Mouse (Mus musculus): ENCODE data around the gene Prkag2. TPM values are rescaled to one million over a fixed set of nuclear protein-coding genes. Genes with fewer than 3 reads are reported as not detected.
"Not testable (repeated sequence)": the region's sequence is repeated elsewhere in the genome, so short reads cannot be mapped to it uniquely, and the experiment has no call there.

Gene Prkag2
- total RNA-seq, 2 experiments from 2014 or later: 12.3 to 20.6 TPM

GRCm38 (mm10) chr5:25087064-25087463, 13.4 kb downstream of the Prkag2 start:
- no peak for DNase-seq

DNA sequence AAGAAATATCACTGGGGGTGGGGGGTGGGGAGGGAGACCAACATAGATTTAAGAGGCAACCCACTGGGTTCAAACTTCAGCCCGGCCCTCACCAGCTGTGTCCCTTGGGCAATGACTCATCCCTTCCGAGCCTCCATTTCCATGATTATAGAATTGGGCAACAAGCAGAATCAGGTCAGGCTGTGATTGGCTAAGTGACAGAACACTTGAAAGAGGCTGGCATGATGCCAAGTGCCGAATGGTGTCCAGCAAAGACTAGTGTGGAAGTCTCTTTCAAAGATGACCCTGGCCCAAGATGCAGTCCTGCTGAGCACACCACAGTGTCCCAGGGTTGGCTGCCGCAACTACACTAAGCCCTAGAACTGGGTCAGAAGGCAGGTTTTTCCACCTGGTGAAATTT, 14.2 kb downstream of the Prkag2 start:
- peak; percentile 59 for DNase-seq

DNA sequence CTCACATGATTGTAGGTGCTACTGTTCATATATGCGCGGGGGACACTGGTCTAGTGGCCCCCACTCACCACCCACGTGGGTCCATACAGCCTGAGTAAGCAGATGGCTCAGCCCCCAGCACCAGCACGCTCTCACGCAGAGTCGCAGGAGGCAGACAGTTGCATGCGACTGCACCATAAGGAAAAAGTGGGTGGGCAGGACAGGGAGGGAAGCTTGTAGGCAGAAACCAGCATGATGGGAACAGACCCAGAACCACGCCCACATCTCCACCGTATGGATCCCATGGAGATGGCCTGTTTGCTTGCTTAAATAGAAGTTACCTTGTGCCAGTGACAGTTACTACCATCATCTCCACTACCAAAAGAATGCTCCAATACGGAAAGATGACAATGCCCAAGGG, 15.3 kb downstream of the Prkag2 start:
- no peak for DNase-seq

- DNase-seq: no peak
Measured at GRCm38 (mm10) chr5:25083816-25084215, 16.6 kb downstream of the Prkag2 start.

DNA sequence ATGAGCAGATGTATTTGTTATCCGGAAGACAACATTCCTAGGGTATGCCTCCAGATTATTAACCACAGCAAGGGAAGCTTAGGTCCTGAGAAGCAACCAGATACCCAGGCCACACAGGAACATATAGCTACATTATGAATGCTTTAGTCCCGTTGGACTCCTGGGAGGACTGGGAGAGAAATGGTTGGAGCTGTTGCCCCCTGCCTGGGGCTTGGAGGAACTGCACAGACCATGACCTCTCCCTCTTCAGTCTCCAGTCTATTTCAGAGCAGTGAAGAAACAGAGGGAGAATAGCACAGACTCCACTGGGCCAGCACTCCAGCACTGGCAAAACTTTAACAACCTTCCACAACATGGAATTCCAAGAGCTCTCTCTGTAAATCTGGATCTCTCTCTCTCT, 17.9 kb downstream of the Prkag2 start:
- DNase-seq: no peak

- DNase-seq: no peak
Measured at GRCm38 (mm10) chr5:25081545-25081944, 18.9 kb downstream of the Prkag2 start.

DNA sequence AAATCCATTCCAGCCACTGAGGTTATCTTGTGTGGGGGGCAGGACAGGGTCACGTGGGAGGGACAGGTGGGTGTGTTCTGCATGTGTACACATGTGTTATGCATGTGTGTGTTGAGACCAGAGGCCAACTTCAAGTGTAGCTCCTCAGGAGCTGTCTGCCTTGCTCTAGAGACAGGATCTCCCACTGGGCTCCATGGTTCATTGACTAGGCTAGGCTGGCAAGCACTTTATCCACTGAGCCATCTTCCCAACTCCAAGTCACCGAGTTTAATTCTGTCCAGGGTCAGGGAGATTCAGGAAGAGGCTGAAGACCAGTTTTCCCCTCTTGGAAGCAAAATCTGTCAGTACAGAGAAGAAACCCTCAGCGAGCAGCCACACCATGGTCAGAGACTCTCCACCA, 19.4 kb downstream of the Prkag2 start:
- no peak for DNase-seq

DNA sequence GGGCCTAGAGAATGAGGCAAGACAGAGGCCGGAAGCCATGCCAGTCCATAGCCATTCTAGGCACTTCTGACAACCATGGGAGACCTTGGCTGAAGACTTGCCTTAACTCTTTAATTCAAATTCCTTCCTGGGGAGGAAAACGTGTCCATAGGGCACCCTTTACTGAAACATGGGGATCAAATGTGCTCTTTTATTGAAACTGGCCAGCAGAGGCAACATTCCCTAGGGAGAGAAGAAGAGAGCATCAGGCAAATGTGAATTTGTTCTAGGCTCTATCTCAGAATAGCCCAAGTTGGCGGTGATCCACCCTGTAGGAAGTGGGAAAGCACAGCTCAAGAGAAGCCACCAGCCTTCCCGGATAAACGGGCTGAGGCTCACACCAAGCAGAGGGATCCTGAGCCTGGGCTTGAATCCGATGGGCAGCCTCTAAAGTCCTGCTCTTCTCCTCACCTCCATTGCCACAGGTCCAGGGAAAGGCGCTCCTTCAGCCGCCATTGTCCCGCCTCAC, 19.9 kb downstream of the Prkag2 start:
- no peak for DNase-seq

GRCm38 (mm10) chr5:25079766-25080265, 20.6 kb downstream of the Prkag2 start:
- no peak for DNase-seq

DNA sequence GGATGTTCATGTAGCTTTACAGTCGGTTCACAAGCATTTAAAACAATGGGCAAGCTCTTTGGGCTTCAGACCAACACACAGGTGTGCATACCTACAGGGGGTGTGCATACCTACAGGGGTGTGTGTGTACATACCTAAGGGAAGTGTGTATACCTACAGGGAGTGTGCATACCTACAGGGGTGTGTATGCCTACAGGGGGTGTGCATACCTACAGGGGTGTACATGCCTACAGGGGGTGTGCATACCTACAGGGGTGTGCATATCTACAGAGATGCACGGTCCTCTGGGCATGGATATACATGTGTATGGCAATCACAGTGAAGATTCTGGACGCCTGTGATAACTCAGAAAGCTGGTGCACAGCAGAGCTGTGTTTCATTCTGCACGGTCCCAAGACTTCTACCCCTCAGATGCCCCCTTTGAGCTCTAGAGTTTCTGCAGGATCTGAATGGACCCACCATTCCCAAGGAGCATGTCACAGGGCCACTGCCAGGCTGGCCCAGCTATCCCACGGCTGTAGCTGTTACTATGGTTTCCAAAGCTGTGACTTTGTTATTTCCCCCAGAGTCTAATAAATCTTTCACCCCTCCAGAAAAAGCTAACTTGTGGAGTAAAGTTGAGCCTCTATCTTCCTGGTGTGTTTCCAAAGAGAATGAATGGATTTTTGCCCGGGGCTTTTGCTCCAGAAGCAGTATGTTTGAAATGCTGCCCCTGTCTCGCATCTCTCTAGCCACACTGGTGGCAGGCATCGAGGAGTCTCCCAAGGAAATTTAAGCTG, 22.4 kb downstream of the Prkag2 start:
- DNase-seq: no peak

DNA sequence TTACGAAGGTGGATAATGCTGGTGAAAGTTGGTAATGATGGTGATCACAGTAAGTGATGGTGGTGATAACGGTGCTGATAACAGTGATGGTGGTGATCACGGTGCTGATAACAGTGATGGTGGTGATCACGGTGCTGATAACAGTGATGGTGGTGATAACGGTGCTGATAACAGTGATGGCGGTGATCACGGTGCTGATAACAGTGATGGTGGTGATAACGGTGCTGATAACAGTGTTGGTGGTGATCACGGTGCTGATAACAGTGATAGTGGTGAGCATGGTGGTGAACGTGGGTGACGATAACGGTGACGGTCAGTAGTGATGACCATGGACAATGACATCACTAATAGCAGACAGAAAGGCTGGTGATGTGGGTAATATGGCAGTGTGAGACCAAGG, 23.2 kb downstream of the Prkag2 start:
- DNase-seq: not testable (repeated sequence)

DNA sequence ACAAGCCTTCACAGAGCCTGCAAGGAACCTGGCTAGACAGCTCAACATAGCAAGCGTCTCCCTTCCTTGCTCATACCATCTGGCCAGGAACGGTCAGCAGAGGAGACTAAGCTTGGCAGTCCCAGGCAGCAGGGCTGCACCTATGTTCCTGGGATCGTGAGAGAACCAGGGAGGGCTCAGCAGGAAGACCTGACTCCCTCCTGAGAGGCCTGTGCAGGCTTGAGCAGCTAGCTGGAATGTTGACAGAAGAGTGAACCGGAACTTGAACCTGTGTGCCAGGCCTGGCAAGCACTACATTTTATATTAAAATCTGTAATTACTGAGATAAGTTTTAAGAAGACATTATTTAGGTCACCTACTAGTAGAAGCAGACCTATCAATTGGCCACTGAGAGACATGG, 24.8 kb downstream of the Prkag2 start:
- DNase-seq: no peak

- DNase-seq: no peak
Measured at GRCm38 (mm10) chr5:25069815-25070214, 30.6 kb downstream of the Prkag2 start.

- peak; percentile 70 for DNase-seq
Measured at GRCm38 (mm10) chr5:25067122-25067521, 33.3 kb downstream of the Prkag2 start.

DNA sequence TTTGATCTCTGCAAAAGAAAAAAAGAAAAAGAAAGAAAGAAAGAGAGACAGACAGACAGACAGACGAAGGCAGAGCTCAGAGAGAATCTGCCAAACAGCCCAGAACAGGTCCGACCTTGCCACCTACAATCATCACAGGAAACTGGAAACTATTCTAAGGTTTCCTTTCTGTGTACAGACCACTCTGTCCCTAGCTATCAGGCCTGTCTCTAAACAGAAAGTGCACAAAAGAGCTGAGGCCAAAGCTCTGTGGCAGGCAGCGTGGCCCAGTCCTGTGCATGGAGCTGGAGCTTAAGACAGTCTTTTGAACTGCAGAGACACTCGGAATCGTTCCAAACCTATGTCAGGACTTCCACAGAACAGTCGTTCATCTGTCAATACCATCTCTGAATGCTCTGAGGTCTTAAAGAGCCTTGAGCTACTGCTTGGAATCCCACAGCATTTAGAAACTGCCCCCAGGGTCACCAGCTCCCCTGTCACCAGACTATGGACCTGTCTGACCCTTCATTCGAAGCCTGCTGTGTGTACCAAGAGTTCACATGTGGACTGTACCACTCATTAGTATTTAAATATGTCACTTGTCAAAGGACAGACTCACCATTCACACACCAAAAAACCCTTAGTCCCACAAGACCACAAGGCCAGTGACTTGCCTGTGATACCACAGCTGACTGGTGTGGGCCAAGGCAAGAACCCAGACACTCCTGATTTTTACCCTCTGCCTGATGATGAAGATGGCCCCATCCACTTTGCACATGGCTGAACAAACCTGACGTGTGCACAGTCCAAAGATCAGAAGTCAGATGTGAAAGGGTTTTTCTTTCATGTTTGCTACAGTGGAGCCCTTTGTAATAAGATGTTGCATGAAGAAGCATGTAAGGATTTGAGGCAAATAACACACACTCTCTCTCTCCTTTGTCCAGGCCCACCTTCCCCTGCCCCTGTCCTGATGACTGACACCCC, 35.9 kb downstream of the Prkag2 start:
- no peak for DNase-seq

DNA sequence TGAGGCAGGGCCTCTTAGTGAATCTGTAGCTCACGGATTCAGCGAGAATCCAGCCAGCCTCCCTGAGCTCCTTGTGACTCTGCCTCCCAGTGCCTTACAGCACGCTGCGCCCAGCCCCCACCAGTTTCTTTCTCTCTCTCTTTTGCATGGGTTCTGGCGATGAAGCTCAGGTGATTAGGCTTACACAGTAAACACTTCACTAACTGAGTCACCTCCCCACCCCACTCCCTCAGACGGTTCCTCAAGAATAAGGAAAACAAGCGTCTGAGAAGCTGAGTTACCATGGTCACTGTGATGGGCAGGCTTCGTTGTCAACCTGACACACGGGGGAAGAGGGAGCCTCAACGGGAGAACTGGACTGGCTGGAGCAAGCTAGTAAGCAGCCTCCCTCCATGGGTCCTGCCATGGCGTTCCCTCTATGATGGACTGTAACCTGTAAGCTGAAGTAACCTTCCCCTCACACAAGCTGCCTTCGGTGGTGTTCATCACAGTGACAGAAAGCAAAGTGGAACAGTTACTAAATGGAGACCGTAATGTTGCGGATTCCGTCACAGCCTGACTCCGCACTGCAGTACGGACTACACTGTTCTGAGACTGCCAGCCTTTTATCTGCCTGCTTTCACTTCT, 37.8 kb downstream of the Prkag2 start:
- no peak for DNase-seq

- peak; percentile 26 for DNase-seq
Measured at GRCm38 (mm10) chr5:25058853-25059741, 41.3 kb downstream of the Prkag2 start.

DNA sequence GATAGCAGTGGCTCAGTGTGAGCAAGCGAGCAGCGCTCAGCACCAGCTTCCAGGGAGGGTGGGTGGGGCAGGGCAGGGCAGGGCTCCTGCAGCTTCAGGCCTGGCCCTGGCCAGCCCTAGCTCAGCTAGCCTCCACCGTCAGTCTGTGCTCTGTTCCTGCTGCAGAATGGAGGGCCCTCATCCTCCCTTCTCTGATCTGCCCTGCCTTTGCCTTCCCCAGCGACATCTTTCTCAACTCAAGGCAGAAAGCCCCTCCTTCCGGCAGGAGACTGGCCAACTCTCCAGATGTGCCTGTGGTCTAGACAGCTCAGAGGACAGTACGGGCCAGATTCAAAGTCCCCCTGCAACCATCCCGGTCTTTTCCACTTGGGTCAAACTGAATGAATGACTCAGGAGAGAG, 42.0 kb downstream of the Prkag2 start:
- peak; percentile 33 for DNase-seq

GRCm38 (mm10) chr5:25055288-25055687, 45.2 kb downstream of the Prkag2 start:
- no peak for DNase-seq

GRCm38 (mm10) chr5:25053971-25054658, 46.3 kb downstream of the Prkag2 start:
- no peak for DNase-seq

DNA sequence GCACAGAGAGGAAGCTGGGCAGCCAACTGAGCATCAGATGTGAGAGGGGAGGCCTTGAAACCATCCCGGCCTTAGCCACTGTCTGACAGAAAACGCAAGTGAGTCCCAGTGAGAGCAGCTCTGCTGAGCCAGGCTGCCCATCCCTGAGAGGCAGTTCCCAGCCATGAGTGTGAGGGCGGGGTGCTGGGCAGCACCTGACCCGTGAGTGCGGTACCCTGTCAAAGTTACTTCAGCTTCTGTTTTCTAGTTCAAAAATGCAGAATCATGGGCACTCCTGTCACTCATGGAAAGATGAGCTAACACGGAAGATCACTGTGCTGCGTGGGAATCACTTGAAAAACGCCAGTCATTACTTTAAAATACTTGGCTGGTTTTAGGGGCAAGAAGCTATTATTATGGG, 49.6 kb downstream of the Prkag2 start:
- DNase-seq: no peak
